Mouse (Mus musculus): Measurements from ENCODE around the gene Mpv17l.

DNA sequence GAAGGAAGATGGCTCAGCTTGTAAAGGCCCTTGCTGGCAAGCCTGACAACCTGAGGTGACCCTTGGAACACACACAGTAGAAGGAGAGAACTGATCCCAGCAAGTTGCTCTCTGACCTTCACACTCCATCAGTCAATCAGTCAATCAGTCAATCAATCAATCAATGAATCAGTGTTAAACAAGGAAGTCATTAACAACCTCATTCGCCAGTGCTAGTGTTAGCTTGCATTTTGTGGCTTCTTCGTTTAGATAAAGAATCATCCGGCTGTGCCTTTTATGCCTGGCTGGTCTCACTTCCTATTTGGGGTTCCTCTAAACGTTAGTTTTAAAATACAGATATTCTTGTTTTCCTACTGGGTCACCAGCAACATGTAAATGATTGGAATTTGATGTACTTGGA, 41.2 kb downstream of the Mpv17l start:
- TF ChIP-seq GATA1 (IDR thresholded peaks at IDR 0.05; ENCODE audit: low read length): no peak
- no peak for TF ChIP-seq TAL1 (IDR thresholded peaks at IDR 0.05; ENCODE audit: low read length)

Measured in erythroblast, embryonic 14.5 days (primary cell).